Mouse (Mus musculus): ENCODE data around the gene Chrnd. TPM values are rescaled to one million over a fixed set of nuclear protein-coding genes. Genes with fewer than 3 reads are reported as not detected.
A peak's percentile ranks its signal among the peaks of the same experiment; 100 is the strongest.

Gene Chrnd
- not detected for total RNA-seq (2021)

GRCm38 (mm10) chr1:87190429-87190828 lies at the start of gene Chrnd:
Chrnd (plus strand) TSS chr1:87190607.
- no peak for DNase-seq

- no peak for DNase-seq
Observed at GRCm38 (mm10) chr1:87141550-87141949, 48.9 kb upstream of the Chrnd start.

GRCm38 (mm10) chr1:87142456-87142855 lies 48.0 kb upstream of the Chrnd start:
- peak; percentile 49 for DNase-seq

GRCm38 (mm10) chr1:87143141-87143540 lies 47.3 kb upstream of the Chrnd start:
- no peak for DNase-seq

GRCm38 (mm10) chr1:87149422-87149821 lies 41.0 kb upstream of the Chrnd start:
- DNase-seq = no peak

GRCm38 (mm10) chr1:87151286-87151685 lies 39.1 kb upstream of the Chrnd start:
- no peak for DNase-seq

GRCm38 (mm10) chr1:87153776-87154500 lies 36.5 kb upstream of the Chrnd start:
- DNase-seq = no peak

- no peak for DNase-seq
Observed at GRCm38 (mm10) chr1:87154501-87155120, 35.8 kb upstream of the Chrnd start.

GRCm38 (mm10) chr1:87155531-87156198 lies 34.7 kb upstream of the Chrnd start:
- DNase-seq = no peak

- no peak for DNase-seq
Observed at GRCm38 (mm10) chr1:87156199-87156587, 34.2 kb upstream of the Chrnd start, which contains the start of gene Ecel1. Ecel1 (minus strand) TSS chr1:87156521.

GRCm38 (mm10) chr1:87159396-87159795 lies 31.0 kb upstream of the Chrnd start:
- DNase-seq = no peak

- DNase-seq = no peak
Observed at GRCm38 (mm10) chr1:87164164-87164795, 26.1 kb upstream of the Chrnd start.

GRCm38 (mm10) chr1:87164796-87165184 lies 25.6 kb upstream of the Chrnd start:
- no peak for DNase-seq

GRCm38 (mm10) chr1:87170458-87170857 lies 19.9 kb upstream of the Chrnd start:
- DNase-seq = no peak

- no peak for DNase-seq
Observed at GRCm38 (mm10) chr1:87171312-87171711, 19.1 kb upstream of the Chrnd start.

GRCm38 (mm10) chr1:87172316-87172715 lies 18.1 kb upstream of the Chrnd start:
- no peak for DNase-seq

GRCm38 (mm10) chr1:87174006-87174955 lies 16.1 kb upstream of the Chrnd start:
- DNase-seq = peak; percentile 77

GRCm38 (mm10) chr1:87175852-87176292 lies 14.5 kb upstream of the Chrnd start:
- DNase-seq = peak; percentile 81

GRCm38 (mm10) chr1:87180896-87181295 lies 9.5 kb upstream of the Chrnd start:
- DNase-seq = no peak

- DNase-seq = no peak
Observed at GRCm38 (mm10) chr1:87183013-87183412, 7.4 kb upstream of the Chrnd start, which contains the start of gene Prss56. Prss56 (plus strand) TSS chr1:87183313.

- DNase-seq = no peak
Observed at GRCm38 (mm10) chr1:87183998-87184750, 6.2 kb upstream of the Chrnd start.
